8 mouse cellular contexts compared by ENCODE assay signal in genomic region chr1:165281351-165282221, GRCm38 (mm10). TPM values are rescaled to one million over a fixed set of nuclear protein-coding genes. Genes with fewer than 3 reads are reported as not detected.
DNase-seq lines count a peak whose midpoint lies in the region; ATAC-seq and TF ChIP-seq lines count a peak whose summit lies in the region.

No protein-coding gene starts in this region.

- peak overlapping the region; percentile 43; the same call in 1 of the 2 replicates for H3K27ac ChIP-seq in liver, embryonic 11.5 days (ENCODE audit: low read depth, low read length)

- DNase-seq in layer of hippocampus, postnatal 25 days (ENCODE audit: extremely low spot score in 1 of 2, low spot score in 1 of 2): peak; percentile 39 to 41
- DNase-seq in layer of hippocampus, adult 11-12 months (ENCODE audit: low spot score): no peak
- peak; percentile 9 to 27 for DNase-seq in cerebellum, postnatal 36 days
- DNase-seq in gastrocnemius, postnatal 25 days: peak; percentile 75
- peak; percentile 44 for DNase-seq in hindlimb bud, embryonic 11.5 days (ENCODE audit: extremely low spot score, low read depth, low spot score)
- DNase-seq in liver, embryonic 11.5 days (ENCODE audit: low spot score): peak; percentile 57
- peak; percentile 9 to 17 for DNase-seq in thymus, adult 18-20 months

- H3ac ChIP-seq in myocyte (ENCODE audit: control insufficient read depth, insufficient read length): peak overlapping the region; percentile 47

- peak overlapping the region; percentile 59 for H3K9ac ChIP-seq in liver, embryonic 11.5 days (ENCODE audit: low read depth, low read length)

- peak overlapping the region; percentile 61 for H3K4me3 ChIP-seq in liver, embryonic 11.5 days (ENCODE audit: low read depth, low read length)
- peak overlapping the region; percentile 45 for H3K4me3 ChIP-seq in myocyte

- no peaks in the 10 kb centered on the region for H3K79me2 ChIP-seq in myocyte (ENCODE audit: control insufficient read depth, insufficient read depth)

- peak; percentile 62 for ATAC-seq in liver, embryonic 11.5 days (replicated peaks; ENCODE audit: low FRiP score)

- no peaks in the 10 kb centered on the region for H3K9me3 ChIP-seq in liver, embryonic 11.5 days (ENCODE audit: control insufficient read depth, low read length)

- H3K4me2 ChIP-seq in liver, embryonic 11.5 days: peak overlapping the region; percentile 78
- H3K4me2 ChIP-seq in myocyte (ENCODE audit: low read depth): peak overlapping the region; percentile 83

- H3K36me3 ChIP-seq in liver, embryonic 11.5 days (ENCODE audit: control insufficient read depth, insufficient read depth, low read length): no peaks in the 10 kb centered on the region
- no peaks in the 10 kb centered on the region for H3K36me3 ChIP-seq in myocyte (ENCODE audit: control insufficient read depth, insufficient read depth)

- peak; percentile 78 for TF ChIP-seq POLR2A in myocyte (IDR thresholded peaks at IDR 0.05; ENCODE audit: insufficient read length, low read depth)

- WGBS in liver, embryonic 11.5 days: 2% methylated on average over 64 of the region's 71 CpGs

- H3K27me3 ChIP-seq in liver, embryonic 11.5 days (replicated peaks; ENCODE audit: control insufficient read depth, insufficient read depth, low read length): peaks cover 37% of the 10 kb centered on the region
- no peaks in the 10 kb centered on the region for H3K27me3 ChIP-seq in myocyte (ENCODE audit: control insufficient read depth, insufficient read depth, insufficient read length)

- peaks cover 7% of the 10 kb centered on the region; the same call in 1 of the 2 replicates for H3K4me1 ChIP-seq in liver, embryonic 11.5 days (replicated peaks; ENCODE audit: control insufficient read depth, insufficient read depth, low read length)

TF ChIP-seq in myocyte, 11 proteins besides CTCF, POLR2A, EP300 and RAD21:
- TF ChIP-seq TCF12 (IDR thresholded peaks at IDR 0.05; ENCODE audit: insufficient read depth, poor library complexity, severe bottlenecking) (no peak), POLR2AphosphoS2 (IDR thresholded peaks at IDR 0.05; ENCODE audit: insufficient read length, low read depth) (peak; percentile 51)

RNA-seq across cellular contexts. Expression of gene Gpr161, which starts 14.0 kb away (rescaled TPM):
- 10 to 100 TPM; 64.5 to 75.6 TPM for total RNA-seq in layer of hippocampus, postnatal 25 days (2021)
- 1 to 10 TPM; 1.3 TPM for total RNA-seq in gastrocnemius, postnatal 25 days (2021)
- 0.48 and 0.58 TPM in 2 replicates for polyA plus RNA-seq in liver, embryonic 11.5 days (2014; fragmentation: Nextera tagmentation; extraction: Ambion mirVana)
- 1.8 TPM for polyA plus RNA-seq in myocyte (2012; fragmentation: generic; extraction: Trizol)

RNA-seq across cellular contexts. Expression of gene Tiprl, which starts 44.8 kb away (rescaled TPM):
- total RNA-seq in layer of hippocampus, postnatal 25 days (2021): 10 to 100 TPM; 62.1 to 65.4 TPM
- 10 to 100 TPM; 15.9 to 21.0 TPM for total RNA-seq in gastrocnemius, postnatal 25 days (2021)
- polyA plus RNA-seq in liver, embryonic 11.5 days (2014; fragmentation: Nextera tagmentation; extraction: Ambion mirVana): 73.0 and 90.6 TPM in 2 replicates
- polyA plus RNA-seq in myocyte (2012; fragmentation: generic; extraction: Trizol): 35.8 TPM

Comparison
In these comparisons a context has a peak if more than half of its experiments do, and no peak if none do; other contexts are left out.
1. RNA of gene Gpr161, which starts 14.0 kb away (total RNA-seq): 64.5 to 75.6 TPM in layer of hippocampus, postnatal 25 days; 1.3 TPM in gastrocnemius, postnatal 25 days; every median in the first group is over 10 times any median in the second.